Mouse (Mus musculus) retina, embryonic 14.5 days (tissue): Measurements from ENCODE around the gene Zap70.

Source experiments
- DNase-seq: peaks from one replicate; pipeline ENCODE4 v3.0.0-alpha.2; 2015; ENCODE audit warnings: low spot score

Zap70 gene

GRCm38 (mm10) chr1:36830913-36831866, 69.6 kb downstream of the Zap70 start:
- no peak for DNase-seq
